Mouse (Mus musculus): ENCODE results near the gene Amotl2. TPM values are rescaled to one million over a fixed set of nuclear protein-coding genes. Genes with fewer than 3 reads are reported as not detected.
A peak's percentile ranks its signal among the peaks of the same experiment; 100 is the strongest.

Gene Amotl2
- total and polyA plus RNA-seq, 2 experiments from 2014 or later, result 27.6 to 106 TPM

DNA sequence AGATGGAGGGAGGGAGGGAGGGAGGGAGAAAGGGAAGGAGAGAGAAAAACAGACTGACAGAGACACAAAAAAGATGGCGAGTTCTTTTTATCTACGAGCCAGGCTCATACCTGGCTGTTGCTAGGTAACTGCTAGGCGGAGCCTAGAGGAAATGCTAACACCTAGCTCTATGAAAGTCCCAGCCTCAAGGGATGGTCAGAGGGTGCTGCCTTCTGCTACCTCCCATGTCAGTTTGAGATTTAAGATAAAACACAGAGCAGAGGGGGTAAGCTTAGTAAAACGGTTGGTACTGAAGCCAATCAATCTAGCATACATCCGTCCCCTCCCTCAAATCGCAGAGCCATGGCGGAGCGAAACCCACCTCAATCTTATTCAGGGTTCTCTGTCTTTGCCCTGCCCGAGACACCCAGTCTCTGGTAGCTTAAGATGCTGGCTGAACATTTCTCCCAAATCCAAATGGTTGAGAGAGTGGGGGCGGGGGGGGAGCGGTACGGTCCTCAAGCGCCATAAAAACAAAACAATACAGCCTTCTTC, 27.0 kb upstream of the Amotl2 start:
- ATAC-seq (peak; percentile 75), DNase-seq (peak; percentile 81)
- no peaks in the 10 kb centered on the region for H3K9me3 ChIP-seq (ENCODE audit: low read length)
- 3% methylated on average over 13 of the region's 13 CpGs for WGBS
- H3K36me3 ChIP-seq (ENCODE audit: insufficient read depth), result no peaks in the 10 kb centered on the region
- peak overlapping the region; percentile 98 for H3K27ac ChIP-seq (ENCODE audit: low read depth, low read length)
- no peaks in the 10 kb centered on the region for H3K27me3 ChIP-seq (ENCODE audit: insufficient read depth, low read length)
- H3K4me2 ChIP-seq (ENCODE audit: low read depth), result peak overlapping the region; percentile 93
- no peak for TF ChIP-seq CTCF (IDR thresholded peaks at IDR 0.05; ENCODE audit: low read depth)
- H3K9ac ChIP-seq, result peak overlapping the region; percentile 85
- peak overlapping the region; percentile 61 for H3K4me3 ChIP-seq (ENCODE audit: low read depth, low read length)
- H3K4me1 ChIP-seq (ENCODE audit: insufficient read depth), result no peaks in the 10 kb centered on the region

DNA sequence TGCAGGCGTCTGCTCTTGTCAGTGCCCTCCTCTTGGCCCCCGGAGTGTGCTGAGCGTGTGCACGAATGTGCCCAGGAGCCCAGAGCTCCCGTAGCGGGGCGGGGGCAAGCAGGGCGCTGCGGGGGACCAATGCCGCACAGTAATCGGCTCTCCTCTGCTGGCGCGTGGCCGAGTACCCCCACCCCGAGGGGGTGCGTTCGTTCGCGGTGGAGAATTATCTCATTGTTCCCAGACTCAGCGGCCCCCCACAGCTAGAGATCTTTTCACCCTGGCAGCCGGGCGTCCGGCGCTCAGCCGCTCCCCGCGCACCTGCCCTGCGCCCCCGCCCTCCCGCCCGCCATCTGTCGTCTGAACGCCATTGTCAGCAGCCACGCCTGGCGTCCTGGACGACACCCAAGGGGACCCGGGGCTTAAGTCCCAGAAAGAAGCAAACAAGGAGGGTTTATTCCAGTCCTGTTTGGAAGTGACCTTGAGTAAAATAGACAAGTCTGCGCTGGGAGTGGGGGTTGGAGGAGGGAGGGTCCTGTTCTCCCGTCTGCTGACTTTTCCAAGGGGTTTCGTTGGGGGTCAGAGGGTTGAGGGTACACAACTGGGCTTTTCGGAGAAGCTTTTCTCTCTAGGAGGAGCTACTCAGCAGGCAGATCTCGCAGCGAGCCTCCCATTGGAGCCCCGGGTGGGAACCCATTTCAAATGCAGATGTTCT, 26.4 kb upstream of the Amotl2 start:
- H3K4me1 ChIP-seq (ENCODE audit: insufficient read depth), result no peaks in the 10 kb centered on the region
- no peaks in the 10 kb centered on the region for H3K27me3 ChIP-seq (ENCODE audit: insufficient read depth, low read length)

GRCm38 (mm10) chr9:102690891-102691290, 25.6 kb upstream of the Amotl2 start:
- DNase-seq, result peak; percentile 61
- H3K9me3 ChIP-seq (ENCODE audit: low read length), result no peaks in the 10 kb centered on the region
- H3K4me1 ChIP-seq (ENCODE audit: insufficient read depth), result no peaks in the 10 kb centered on the region
- peak overlapping the region; percentile 85 for H3K9ac ChIP-seq
- peak overlapping the region; percentile 61 for H3K4me3 ChIP-seq (ENCODE audit: low read depth, low read length)
- H3K36me3 ChIP-seq (ENCODE audit: insufficient read depth), result no peaks in the 10 kb centered on the region
- H3K27ac ChIP-seq (ENCODE audit: low read depth, low read length), result peak overlapping the region; percentile 98
- TF ChIP-seq CTCF (IDR thresholded peaks at IDR 0.05; ENCODE audit: low read depth), result no peak
- H3K27me3 ChIP-seq (ENCODE audit: insufficient read depth, low read length), result no peaks in the 10 kb centered on the region
- H3K4me2 ChIP-seq (ENCODE audit: low read depth), result peak overlapping the region; percentile 93
- 13% methylated on average over 14 of the region's 15 CpGs for WGBS
- no peak for ATAC-seq

More for the DNA sequence above, 26.4 kb upstream of the Amotl2 start:
- DNase-seq (peak; percentile 86), ATAC-seq (peak; percentile 92)
- Histone ChIP-seq H3K4me3 (ENCODE audit: low read depth, low read length) (peak overlapping the region; percentile 61), H3K27ac (ENCODE audit: low read depth, low read length) (peak overlapping the region; percentile 98), H3K36me3 (ENCODE audit: insufficient read depth) (no peaks in the 10 kb centered on the region), H3K9ac (peak overlapping the region; percentile 85), H3K4me2 (ENCODE audit: low read depth) (peak overlapping the region; percentile 93), H3K9me3 (ENCODE audit: low read length) (no peaks in the 10 kb centered on the region)
- no peak for TF ChIP-seq CTCF (IDR thresholded peaks at IDR 0.05; ENCODE audit: low read depth)
- under 1% methylated on average over 44 of the region's 44 CpGs for WGBS

DNA sequence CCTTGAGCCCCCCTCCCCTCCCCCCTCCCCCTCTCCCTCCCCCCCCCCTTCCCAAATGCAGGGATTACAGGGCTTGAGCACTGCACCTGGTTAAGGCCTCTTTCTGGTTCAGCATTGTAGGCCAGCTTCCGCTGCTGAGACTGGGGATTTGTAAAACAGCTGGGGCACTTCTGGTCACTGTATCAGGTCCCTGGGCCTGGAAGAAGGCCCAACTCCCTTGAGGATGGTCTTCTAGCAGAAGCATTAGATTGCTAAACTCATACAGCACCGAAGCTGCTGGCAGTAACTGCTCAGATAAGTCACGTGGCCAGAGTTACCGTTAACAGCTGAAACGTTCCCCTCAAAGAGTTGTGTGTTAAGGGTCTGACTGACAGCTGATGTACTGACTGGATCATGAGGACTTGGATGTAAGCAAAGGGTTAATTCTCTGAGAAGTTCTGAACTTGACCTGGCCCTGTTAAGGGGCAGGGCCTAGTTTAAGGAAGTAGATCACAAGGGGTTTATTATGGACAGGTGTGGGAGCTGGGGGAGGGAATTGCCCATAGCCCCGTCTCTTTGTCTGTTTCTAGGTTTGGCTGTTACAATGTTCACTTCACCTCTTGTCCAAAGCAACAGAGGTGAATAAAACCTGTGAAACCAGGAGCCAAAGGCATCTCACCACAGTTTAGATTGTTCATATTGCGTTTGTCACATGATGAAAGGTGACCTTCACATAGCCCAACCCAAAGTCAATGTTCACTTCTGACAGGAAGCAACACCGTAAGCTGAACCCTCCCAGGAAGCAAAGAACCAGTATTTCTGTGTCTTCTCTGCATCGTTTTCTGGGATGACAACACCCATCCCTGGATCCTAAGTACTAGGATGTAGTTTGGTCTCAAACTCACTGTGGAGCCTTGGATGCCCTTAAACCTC, 23.7 kb upstream of the Amotl2 start:
- no peak for ATAC-seq

DNA sequence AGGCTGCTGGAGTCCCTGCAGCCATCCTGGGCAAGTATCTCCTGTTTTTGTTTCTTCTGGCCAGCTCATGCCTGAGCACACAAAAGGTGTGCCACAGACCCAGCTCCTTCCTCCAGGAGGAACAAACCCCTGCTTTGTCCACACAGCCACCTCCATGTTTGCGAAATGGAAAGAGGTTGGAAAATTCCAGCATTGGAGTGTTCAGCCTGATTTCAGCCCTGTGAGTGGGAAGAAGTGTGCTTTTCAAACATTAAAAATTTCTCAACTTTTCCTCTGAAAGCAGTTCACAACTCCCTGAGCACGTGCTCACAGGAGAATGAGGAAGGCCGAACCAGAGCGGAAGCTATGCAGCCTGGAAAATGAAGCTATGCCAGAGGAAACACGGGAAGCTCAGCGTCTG, 15.4 kb upstream of the Amotl2 start:
- no peak for TF ChIP-seq CTCF (IDR thresholded peaks at IDR 0.05; ENCODE audit: low read depth)
- ATAC-seq (no peak), DNase-seq (no peak)
- Histone ChIP-seq H3K9ac (no peak overlapping the region), H3K27me3 (ENCODE audit: insufficient read depth, low read length) (no peaks in the 10 kb centered on the region), H3K36me3 (ENCODE audit: insufficient read depth) (no peaks in the 10 kb centered on the region), H3K4me2 (ENCODE audit: low read depth) (no peak overlapping the region), H3K27ac (ENCODE audit: low read depth, low read length) (no peak overlapping the region), H3K4me1 (ENCODE audit: insufficient read depth) (no peaks in the 10 kb centered on the region), H3K9me3 (ENCODE audit: low read length) (no peaks in the 10 kb centered on the region), H3K4me3 (ENCODE audit: low read depth, low read length) (no peak overlapping the region)
- WGBS, result 87% methylated on average over 6 of the region's 6 CpGs

More for the DNA sequence above, 23.7 kb upstream of the Amotl2 start:
- Histone ChIP-seq H3K36me3 (ENCODE audit: insufficient read depth) (no peaks in the 10 kb centered on the region), H3K27me3 (ENCODE audit: insufficient read depth, low read length) (no peaks in the 10 kb centered on the region), H3K27ac (ENCODE audit: low read depth, low read length) (no peak overlapping the region), H3K9ac (no peak overlapping the region), H3K4me1 (ENCODE audit: insufficient read depth) (no peaks in the 10 kb centered on the region), H3K4me2 (ENCODE audit: low read depth) (no peak overlapping the region), H3K9me3 (ENCODE audit: low read length) (no peaks in the 10 kb centered on the region), H3K4me3 (ENCODE audit: low read depth, low read length) (no peak overlapping the region)
- DNase-seq, result no peak
- TF ChIP-seq CTCF (IDR thresholded peaks at IDR 0.05; ENCODE audit: low read depth), result no peak
- 47% methylated on average over 9 of the region's 9 CpGs for WGBS

GRCm38 (mm10) chr9:102709504-102710135, 6.9 kb upstream of the Amotl2 start:
- no peak for ATAC-seq
- Histone ChIP-seq H3K9ac (no peak overlapping the region), H3K27me3 (ENCODE audit: insufficient read depth, low read length) (no peaks in the 10 kb centered on the region), H3K36me3 (ENCODE audit: insufficient read depth) (no peaks in the 10 kb centered on the region), H3K4me1 (ENCODE audit: insufficient read depth) (no peaks in the 10 kb centered on the region), H3K4me3 (ENCODE audit: low read depth, low read length) (no peak overlapping the region), H3K9me3 (ENCODE audit: low read length) (no peaks in the 10 kb centered on the region), H3K27ac (ENCODE audit: low read depth, low read length) (no peak overlapping the region), H3K4me2 (ENCODE audit: low read depth) (no peak overlapping the region)
- WGBS, result 78% methylated on average over 15 of the region's 15 CpGs
- DNase-seq, result no peak
- TF ChIP-seq CTCF (IDR thresholded peaks at IDR 0.05; ENCODE audit: low read depth), result no peak

Measured in forebrain, postnatal 0 days (tissue).